Mouse (Mus musculus): ENCODE measurements around the gene Mybl2.

Gene Mybl2

DNA sequence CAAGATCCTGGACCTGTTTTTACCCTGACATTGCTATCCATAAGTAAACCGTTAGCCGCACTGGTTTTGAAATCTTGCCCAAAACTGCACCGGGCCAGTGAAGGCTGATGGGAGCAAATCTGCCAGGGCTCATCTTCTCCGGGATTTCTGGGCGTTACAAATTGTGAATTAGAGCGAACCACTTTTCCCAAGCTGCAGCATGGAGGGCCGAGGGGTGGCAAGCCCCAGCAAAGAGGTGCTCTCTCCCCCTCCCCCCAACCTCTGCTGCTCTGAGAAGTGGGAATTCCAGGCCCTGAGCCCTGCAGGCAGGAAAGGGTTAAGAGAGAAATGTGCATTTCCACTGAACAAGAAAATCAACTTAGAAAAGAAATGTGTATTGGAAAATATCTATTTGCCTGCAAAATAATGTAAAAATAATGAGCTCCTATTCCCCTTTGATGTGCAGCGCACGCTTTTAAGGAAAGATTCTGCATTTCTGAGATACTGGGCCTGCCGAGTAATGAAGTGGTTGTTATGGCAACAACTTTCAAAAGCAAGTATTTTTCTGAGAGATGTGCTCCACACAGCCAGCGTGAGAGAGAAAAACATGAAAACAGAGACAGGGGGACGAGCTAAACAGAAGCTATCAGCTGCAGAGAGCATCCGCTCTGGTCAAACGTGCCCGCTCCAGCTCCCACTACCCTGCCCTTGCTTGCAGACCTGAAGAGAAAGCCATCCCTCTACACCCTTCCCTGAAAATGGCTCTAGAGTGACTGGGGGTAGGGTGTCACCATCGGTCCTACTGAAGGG lies 57.1 kb downstream of the Mybl2 start:
- no peak for DNase-seq (ENCODE audit: low spot score in 2 of 2)

DNA sequence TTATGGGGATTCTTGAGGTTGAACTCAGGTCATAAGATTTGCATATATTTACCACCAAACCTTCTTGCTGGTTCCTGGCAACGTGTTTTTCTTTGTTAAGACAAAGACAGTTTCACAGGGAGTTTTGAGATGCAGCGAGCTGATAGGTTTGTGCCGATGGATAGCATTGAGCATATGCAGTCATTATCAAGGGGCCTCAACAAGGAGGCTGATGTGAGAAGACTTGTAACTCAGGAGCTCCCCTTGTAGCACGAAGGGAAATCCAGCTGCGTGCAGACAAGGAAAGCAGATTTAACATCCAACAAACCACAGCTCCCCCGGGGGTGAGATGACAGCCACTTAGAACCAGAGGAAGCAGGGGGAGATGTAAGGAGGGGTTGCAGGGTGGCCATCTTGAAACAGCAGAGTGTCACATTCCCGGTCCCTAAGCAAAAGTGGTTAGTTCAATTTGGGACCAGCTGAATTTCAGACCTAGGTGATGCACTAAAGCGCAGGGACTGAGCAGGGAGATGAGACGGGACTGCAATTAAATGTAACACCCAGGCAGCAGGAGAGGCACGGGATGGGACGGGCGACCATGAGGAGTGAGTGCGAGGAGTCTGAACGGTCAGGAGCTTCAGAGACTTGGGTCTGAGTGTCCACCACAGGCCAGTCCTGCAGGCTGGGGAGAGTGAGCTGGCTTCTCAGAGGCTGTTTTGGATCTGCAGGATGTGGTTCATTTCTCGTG lies 66.3 kb downstream of the Mybl2 start:
- no peak for DNase-seq (ENCODE audit: low spot score in 2 of 2)

DNA sequence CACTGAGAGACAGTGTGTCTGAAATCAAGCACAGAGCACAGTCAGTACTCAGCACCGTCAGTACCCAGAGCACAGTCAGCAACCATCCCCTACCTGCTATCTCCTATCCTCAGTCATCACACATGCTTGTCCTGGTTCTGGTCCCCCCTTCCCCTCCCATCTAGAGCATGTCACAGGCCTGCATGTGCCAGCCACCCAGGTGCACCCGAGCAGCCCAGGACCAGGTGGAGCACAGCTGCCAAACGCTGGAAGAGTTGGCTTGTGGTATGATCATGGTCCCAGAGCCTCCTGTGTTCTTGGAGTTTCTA lies 66.8 kb downstream of the Mybl2 start:
- DNase-seq (ENCODE audit: low spot score in 2 of 2): no peak

DNA sequence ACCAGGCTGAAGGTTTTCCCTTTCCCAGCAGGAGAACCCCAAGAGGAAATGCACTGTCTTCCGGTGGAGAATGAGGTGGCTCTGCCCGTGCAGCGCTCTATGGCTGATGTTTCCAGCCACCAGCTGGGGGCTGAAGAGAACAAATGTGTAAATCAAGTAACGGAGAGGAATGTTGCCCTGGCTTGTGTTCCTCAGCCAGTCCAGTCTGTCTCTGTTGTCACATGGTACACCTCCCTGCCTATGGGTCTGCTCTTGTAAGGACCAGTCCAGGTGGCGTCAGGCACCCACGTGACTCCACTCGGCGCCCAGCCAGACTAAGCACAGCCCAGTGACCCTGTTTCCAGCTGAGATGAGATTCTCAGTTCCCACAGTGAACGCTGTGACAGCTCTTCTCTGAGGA lies 67.8 kb downstream of the Mybl2 start:
- no peak for DNase-seq (ENCODE audit: low spot score in 2 of 2)

DNA sequence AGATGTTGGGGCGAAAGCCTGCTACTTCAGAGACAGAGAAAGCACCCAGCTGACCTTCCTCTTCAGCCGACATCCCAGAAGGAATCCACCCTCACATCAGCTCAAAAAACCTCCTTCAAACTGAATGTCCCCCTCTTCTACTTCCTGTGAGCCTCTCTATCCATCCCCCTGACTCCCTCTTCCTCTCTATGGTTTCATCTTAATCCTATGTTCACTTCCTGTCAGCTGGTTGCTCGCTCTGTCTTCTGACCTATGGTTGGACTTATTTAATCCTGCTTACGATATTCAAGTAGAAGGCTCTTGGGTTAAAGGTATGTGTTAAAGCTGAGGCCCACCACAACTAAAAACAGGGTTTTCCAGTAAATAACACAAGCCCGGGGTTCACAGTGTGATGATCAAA lies 69.0 kb downstream of the Mybl2 start:
- DNase-seq (ENCODE audit: low spot score in 2 of 2): no peak

DNA sequence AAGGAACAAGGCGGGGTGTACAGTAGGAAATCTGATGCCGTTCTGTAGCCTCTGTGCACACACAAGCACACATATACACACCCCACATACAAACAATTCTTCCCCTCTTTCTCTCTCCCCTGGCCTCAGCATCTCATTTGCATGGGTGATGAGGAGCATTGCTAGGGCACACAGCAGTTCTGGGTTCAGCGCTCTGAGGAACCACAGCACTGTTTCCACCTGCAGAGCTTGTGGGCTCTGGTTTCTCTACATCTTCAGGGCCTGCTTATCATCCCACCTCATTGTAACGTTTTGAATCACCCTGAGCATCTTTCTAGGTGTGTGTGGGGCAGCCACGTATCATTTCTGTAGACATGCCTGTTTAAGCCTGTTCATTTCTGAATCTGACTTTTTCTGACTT lies 76.3 kb downstream of the Mybl2 start:
- no peak for DNase-seq (ENCODE audit: low spot score in 2 of 2)

DNA sequence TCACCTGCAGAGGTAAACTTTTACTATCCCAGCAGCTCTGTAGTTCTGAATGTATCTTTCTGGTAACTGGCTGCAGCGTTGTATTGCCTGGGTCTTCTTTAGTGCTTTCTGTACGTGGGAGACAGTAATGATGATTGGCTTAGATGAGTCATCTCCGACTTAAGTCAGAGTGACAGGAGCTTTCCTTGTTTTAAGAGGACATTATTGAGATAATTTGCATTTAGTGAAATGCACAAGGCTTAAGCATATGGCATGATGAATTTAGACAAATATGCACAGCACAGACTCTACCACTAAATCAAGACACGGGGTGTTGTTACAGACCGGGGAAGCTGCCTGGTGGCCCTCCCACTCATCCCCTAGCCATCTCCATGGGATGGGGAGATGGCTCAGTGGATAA lies 77.8 kb downstream of the Mybl2 start:
- no peak for DNase-seq (ENCODE audit: low spot score in 2 of 2)

All from natural killer cell, adult 2 months (primary cell).